8 mouse cellular contexts compared by ENCODE assay signal in genomic region chr9:21769558-21770183, GRCm38 (mm10). TPM values are rescaled to one million over a fixed set of nuclear protein-coding genes. Genes with fewer than 3 reads are reported as not detected.
DNase-seq lines count a peak whose midpoint lies in the region; ATAC-seq and TF ChIP-seq lines count a peak whose summit lies in the region.

No protein-coding gene starts in this region.

- no peak for TF ChIP-seq CTCF in gastrocnemius, adult 2 months (IDR thresholded peaks at IDR 0.05)

- DNase-seq in gastrocnemius, adult 2 months: peak; percentile 66
- no peak for DNase-seq in gastrocnemius, postnatal 25 days
- DNase-seq in urinary bladder, postnatal 4 days (ENCODE audit: low spot score in 2 of 2): peak; percentile 55 to 65
- DNase-seq in urinary bladder, postnatal 25 days (ENCODE audit: low spot score): no peak
- peak; percentile 71 for DNase-seq in heart, postnatal 4 days
- DNase-seq in testis, postnatal 10 days (ENCODE audit: low spot score): peak; percentile 68
- no peak for DNase-seq in urinary bladder, postnatal 10 days (ENCODE audit: low spot score)

- intact Hi-C loops in gastrocnemius, adult 2 months (cut with DNase I): no loop called here

- H3K27ac ChIP-seq in gastrocnemius, adult 2 months: peak overlapping the region; percentile 83

- H3K4me3 ChIP-seq in gastrocnemius, adult 2 months: peak overlapping the region; percentile 5; the same call in 1 of the 2 replicates

- no peak for ATAC-seq in frontal cortex, adult (ENCODE audit: low TSS enrichment)

RNA-seq across cellular contexts. Expression of gene Spc24, which starts 9.6 kb away (rescaled TPM):
- total RNA-seq in gastrocnemius, adult 2 months (2021): under 1 TPM; 0.50 to 0.89 TPM
- 1 to 10 TPM in 1 of 2 experiments, under 1 TPM in 1; 0.77 to 2.2 TPM for total RNA-seq in gastrocnemius, postnatal 25 days (2021)
- total RNA-seq in heart, postnatal 4 days (2021): 10 to 100 TPM; 37.2 to 38.4 TPM

RNA-seq across cellular contexts. Expression of gene Kank2, which starts 28.9 kb away (rescaled TPM):
- 10 to 100 TPM; 11.5 to 16.6 TPM for total RNA-seq in gastrocnemius, adult 2 months (2021)
- 10 to 100 TPM; 14.3 to 17.5 TPM for total RNA-seq in gastrocnemius, postnatal 25 days (2021)
- total RNA-seq in heart, postnatal 4 days (2021): 10 to 100 TPM; 50.7 to 53.7 TPM

RNA-seq across cellular contexts. Expression of gene Ldlr, which starts 46.4 kb away (rescaled TPM):
- 1 to 10 TPM; 2.9 to 3.3 TPM for total RNA-seq in gastrocnemius, adult 2 months (2021)
- 1 to 10 TPM; 4.1 to 5.3 TPM for total RNA-seq in gastrocnemius, postnatal 25 days (2021)
- total RNA-seq in heart, postnatal 4 days (2021): 10 to 100 TPM; 39.9 to 43.5 TPM

Comparison
In these comparisons a context has a peak if more than half of its experiments do, and no peak if none do; other contexts are left out.
1. DNase-seq: peak in gastrocnemius, adult 2 months (single experiment), urinary bladder, postnatal 4 days (2 of 2), heart, postnatal 4 days (single experiment) and testis, postnatal 10 days (single experiment); none in gastrocnemius, postnatal 25 days (single experiment), urinary bladder, postnatal 25 days (single experiment) and urinary bladder, postnatal 10 days (single experiment).
2. RNA of gene Spc24, which starts 9.6 kb away (total RNA-seq): 37.2 to 38.4 TPM in heart, postnatal 4 days; 0.77 to 2.2 TPM in gastrocnemius, postnatal 25 days and 0.50 to 0.89 TPM in gastrocnemius, adult 2 months; every median in the first group is over 10 times any median in the second.
3. RNA of gene Ldlr, which starts 46.4 kb away (total RNA-seq): 39.9 to 43.5 TPM in heart, postnatal 4 days; 4.1 to 5.3 TPM in gastrocnemius, postnatal 25 days and 2.9 to 3.3 TPM in gastrocnemius, adult 2 months; every median in the first group is over 4 times any median in the second.